Mouse (Mus musculus): ENCODE measurements at regions not wholly inside any gene's neighbourhood (a gene's known extent, or its start where the extent isn't known, plus 50 kb on each side); places are given as distances from the start of the nearest gene placed in this dataset.
"Not testable (repeated sequence)": the region's sequence is repeated elsewhere in the genome, so short reads cannot be mapped to it uniquely, and the experiment has no call there.

GRCm38 (mm10) chr5:96898120-96898672 lies 99.3 kb upstream of the Bmp2k start:
- DNase-seq, result no peak

DNA sequence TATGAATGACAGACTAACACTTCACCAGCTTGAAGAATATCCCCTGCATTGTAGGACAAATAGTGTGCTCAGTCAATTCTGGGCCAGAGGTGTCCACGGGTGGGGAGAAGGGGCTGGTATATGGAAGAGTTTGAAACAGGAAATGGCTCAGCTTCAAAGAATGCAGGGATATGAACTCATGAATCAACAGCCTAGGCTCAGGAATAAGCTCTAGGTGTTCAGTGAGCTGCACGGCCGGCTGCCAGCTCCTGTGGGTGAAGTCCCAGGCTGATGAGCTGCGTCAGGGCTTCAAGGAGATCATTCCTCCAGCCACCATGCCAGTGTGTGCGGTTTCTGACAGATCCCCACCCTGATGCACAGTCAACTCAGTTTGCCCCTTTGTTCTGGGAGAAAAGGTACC lies 98.8 kb upstream of the Bmp2k start:
- DNase-seq, result no peak

DNA sequence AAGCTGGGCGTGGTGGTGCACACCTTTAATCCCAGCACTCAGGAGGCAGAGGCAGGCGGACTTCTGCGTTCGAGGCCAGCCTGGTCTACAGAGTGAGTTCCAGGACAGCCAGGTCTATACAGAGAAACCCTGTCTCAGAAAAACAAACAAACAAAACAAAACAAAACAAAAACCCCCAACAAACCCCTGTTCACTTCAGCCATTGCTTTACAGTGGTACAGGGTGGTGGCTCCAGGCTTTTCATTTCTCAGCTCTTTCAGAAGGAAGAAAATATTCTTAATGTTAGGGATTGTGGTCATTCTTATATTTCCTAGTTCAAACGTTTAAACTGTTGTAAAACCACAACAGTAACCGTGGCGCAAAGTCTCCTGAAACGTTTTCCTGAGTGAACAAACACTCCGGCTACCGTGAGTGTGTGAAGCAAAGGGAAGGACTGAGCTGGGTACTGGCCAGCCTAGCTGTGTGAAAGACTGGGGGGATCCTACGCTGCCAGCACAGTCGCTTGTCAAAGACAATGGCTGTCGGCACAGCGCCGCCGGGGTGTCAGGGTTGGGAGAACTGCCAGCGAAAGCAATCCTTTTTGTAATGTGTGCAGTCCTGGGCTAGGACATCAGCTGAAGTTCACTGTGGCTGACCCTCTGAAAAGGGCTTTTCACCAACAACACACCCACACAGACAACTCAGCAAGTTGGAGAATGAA lies 91.8 kb upstream of the Bmp2k start:
- peak; percentile 13 for DNase-seq

DNA sequence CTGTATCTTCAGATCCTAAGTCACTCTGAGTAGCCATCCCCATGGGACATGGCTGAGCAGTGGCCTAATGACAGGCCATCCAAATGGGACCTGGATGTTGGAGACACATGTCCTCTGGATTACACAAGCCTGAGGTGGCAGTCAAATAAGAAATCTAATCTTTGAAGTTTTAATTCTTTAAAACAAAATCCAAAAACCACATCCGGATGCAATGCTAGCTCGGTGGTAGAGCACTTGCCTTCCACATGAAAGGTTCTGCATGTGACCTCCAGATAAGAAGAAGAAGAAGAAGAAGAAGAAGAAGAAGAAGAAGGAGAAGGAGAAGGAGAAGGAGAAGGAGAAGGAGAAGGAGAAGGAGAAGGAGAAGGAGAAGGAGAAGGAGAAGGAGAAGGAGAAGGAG lies 89.1 kb upstream of the Bmp2k start:
- not testable (repeated sequence) for DNase-seq

- DNase-seq, result no peak
Measured at GRCm38 (mm10) chr5:96909218-96909617, 88.3 kb upstream of the Bmp2k start.

- peak; percentile 7 for DNase-seq
Measured at GRCm38 (mm10) chr5:96911550-96912253, 85.8 kb upstream of the Bmp2k start.

GRCm38 (mm10) chr5:96912254-96912635 lies 85.2 kb upstream of the Bmp2k start:
- DNase-seq, result no peak

- DNase-seq, result no peak
Measured at GRCm38 (mm10) chr5:96912781-96913180, 84.7 kb upstream of the Bmp2k start.

GRCm38 (mm10) chr5:96913711-96914110 lies 83.8 kb upstream of the Bmp2k start:
- DNase-seq, result no peak

- no peak for DNase-seq
Measured at GRCm38 (mm10) chr5:96914696-96915404, 82.6 kb upstream of the Bmp2k start.

DNA sequence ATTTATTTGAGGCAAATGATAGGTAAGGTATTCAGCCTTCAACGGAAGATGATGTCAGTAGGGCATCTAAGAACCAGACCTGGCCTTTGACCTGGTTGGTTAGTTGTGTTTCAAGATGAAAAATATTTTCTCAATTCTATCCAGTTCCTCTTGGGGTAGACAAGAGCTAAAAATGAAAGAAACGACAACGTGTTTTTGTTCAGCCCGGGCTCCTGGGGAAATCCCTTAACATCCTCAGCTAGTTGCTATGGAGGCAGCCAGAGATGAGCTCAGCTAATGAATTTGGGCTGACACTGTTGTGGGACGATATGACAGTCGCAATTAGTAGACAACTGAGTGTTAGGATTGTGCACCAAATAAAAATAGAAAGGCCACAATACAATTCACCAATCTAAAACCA lies 80.6 kb upstream of the Bmp2k start:
- DNase-seq, result no peak

GRCm38 (mm10) chr5:96917596-96918258 lies 79.8 kb upstream of the Bmp2k start:
- peak; percentile 24 for DNase-seq

- no peak for DNase-seq
Measured at GRCm38 (mm10) chr5:96919149-96919548, 78.3 kb upstream of the Bmp2k start.

GRCm38 (mm10) chr5:96921037-96921436 lies 76.5 kb upstream of the Bmp2k start:
- no peak for DNase-seq

DNA sequence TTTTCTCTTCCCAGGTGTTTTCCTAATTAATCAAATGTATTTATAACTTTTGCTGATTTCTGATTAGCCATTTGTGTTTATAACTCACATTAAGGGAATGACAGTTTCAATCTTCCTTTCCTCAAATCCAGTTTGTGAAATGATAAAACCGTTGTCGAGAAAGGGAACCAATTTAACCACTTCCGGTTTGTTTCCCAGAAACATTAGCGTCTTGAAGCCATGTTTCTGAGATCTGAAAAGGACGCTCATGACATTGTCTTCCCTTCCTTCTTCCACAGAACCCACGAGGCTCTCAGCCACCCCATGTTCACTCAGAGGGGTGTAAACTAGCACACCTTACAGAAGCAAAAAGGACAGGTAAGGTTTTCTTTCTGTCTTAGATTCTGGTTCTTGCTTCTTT lies 76.0 kb upstream of the Bmp2k start:
- no peak for DNase-seq

DNA sequence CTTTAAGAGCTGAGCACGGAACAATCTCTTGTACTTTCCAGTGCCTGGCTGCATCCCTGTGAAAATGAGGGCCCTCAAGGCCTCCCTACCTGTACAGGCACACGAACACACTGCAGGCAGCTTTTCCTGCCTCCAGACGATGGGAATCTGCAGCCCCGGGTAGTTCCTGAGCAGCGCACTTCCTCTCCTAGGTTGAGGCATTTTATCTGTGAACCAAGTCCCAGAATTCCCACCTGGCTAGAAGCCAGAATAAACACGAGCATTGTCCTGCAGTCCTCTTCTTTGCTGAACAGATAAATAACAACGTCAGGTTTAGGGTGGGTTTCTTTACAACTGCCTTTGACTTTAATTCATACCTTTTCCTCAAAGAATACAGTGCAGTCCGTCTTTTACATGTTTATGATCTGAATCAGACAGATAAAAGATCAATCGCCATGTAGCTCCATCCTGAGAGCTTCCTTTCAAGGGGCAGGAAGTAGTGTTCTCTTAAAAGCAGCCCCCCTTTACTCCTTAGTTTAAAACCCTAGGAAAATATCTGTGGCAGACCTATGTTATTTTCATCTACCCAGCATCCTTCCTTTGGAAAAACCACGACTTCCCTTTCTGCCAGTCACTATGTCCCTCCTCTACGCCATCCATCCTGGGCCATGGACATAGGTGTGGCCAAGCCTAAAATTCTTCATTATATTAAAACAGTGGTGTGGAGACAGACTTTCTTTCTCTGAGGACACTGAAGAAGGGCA lies 75.3 kb upstream of the Bmp2k start:
- no peak for DNase-seq

DNA sequence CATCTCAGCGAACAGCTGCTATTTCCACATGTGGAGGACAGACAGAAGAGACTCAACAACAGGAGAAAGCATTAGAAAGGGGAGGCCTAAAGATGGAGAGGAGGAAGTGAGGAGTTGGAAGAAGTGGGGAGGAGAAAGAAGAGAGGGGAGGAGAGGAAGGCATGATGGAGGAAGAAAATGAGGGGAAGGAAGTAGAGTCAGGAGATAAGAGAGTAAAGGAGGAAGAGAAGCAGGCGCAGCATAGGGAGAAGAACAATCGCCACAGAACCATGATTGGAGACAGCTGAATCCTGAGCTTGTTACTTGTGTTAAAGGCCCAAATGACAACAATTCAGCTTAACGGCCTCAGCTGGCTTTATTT lies 74.8 kb upstream of the Bmp2k start:
- DNase-seq, result no peak

DNA sequence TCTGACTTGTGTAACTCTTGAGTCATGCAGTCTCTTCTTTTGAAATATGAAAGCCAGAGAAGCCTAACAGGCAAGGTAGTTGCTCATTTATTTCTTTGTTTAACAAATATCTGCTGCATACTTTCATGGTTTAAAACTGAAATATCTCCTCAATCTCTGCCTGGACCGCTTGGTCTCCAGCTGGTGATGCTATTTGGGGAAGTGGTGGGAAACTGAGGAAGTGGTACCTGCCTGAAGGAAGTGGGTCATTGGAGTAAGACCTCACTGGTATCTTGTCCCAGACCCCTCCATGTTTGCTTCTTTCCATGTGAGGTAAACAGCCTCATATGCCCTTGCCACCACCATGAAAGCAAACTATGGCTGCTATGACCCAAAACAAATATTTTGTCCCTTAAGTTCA lies 74.0 kb upstream of the Bmp2k start:
- DNase-seq, result no peak

- DNase-seq, result no peak
Measured at GRCm38 (mm10) chr5:96924736-96925429, 72.6 kb upstream of the Bmp2k start.

DNA sequence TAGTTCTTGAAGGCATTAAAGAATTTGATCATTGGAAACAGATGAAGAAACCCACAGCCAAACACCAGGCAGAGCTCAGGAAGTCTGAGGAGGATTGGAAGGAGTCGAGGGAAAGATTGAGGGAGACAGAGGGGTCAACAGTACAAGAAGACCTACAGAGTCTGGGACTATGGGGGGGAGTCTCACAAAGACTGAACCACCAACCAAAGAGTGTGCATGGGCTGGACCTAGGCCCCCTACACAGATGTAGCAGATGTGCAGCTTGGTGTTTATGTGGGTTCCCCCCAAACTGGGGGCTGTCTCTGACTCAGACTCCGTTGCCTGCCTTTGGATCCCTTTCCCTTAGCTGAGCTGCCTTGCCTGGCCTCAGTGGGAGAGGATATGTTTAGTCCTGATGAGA lies 71.5 kb upstream of the Bmp2k start:
- DNase-seq, result no peak

DNA sequence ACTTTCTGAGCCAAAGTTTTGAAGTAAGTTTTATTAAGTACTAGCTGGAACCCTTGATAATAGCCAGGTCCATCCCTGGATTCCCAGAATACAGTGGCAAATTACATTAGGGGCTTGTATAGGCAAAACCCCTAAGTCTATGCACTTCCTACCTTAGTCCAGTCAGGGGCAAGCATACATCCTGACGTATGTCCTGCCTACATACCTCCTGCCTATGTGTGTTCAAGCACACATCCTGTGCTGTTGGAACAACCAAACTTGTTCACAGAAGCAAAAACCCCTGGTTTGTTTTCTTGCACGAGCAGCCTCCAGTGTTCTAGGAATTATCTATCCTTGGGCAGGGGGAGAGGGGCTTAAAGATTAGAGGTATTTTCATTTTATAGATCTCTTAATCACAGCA lies 66.4 kb upstream of the Bmp2k start:
- no peak for DNase-seq

- no peak for DNase-seq
Measured at GRCm38 (mm10) chr5:96931576-96932152, 65.8 kb upstream of the Bmp2k start.
